Mouse (Mus musculus): ENCODE measurements at regions not wholly inside any gene's neighbourhood (a gene's known extent, or its start where the extent isn't known, plus 50 kb on each side); places are given as distances from the start of the nearest gene placed in this dataset.
"Not testable (repeated sequence)": the region's sequence is repeated elsewhere in the genome, so short reads cannot be mapped to it uniquely, and the experiment has no call there.

DNA sequence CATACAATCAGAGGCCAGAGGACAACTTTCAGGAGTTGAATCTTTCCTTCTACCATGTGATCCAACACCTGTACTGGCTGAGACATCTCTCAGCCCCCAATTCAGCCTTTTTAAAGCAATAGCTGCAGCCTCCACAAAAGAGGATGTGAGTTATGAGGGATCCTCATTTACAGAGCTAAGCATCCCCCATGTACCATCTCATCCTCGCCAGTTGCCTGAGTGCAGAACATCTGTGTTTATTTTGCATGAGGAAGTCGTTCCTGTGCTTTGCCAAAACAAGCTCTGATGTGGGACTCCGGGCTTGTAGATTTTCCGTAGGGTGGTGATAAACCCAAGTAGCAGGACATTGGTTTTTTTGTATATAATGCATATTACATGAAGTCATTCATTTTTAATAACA, 274.1 kb upstream of the Gk2 start:
- Histone ChIP-seq H3K9me3 (replicated peaks; ENCODE audit: low read length) (no peaks in the 10 kb centered on the region), H3K27me3 (ENCODE audit: insufficient read depth, low read length) (no peaks in the 10 kb centered on the region), H3K4me1 (replicated peaks; ENCODE audit: insufficient read depth, low read length) (no peaks in the 10 kb centered on the region), H3K4me2 (ENCODE audit: low read length) (no peak overlapping the region), H3K9ac (ENCODE audit: low read depth, low read length) (no peak overlapping the region), H3K4me3 (replicated peaks; ENCODE audit: low read depth, low read length) (no peak overlapping the region), H3K36me3 (ENCODE audit: insufficient read depth, low read length) (no peaks in the 10 kb centered on the region), H3K27ac (no peak overlapping the region)
- WGBS: 48% methylated on average over 4 of the region's 4 CpGs
- TF ChIP-seq CTCF (IDR thresholded peaks at IDR 0.05; ENCODE audit: low read depth): no peak
- ATAC-seq (replicated peaks; ENCODE audit: low FRiP score, low read depth) (no peak), DNase-seq (ENCODE audit: low spot score) (no peak)

- H3K27ac ChIP-seq; H3K9me3 ChIP-seq (replicated peaks; ENCODE audit: low read length); H3K27me3 ChIP-seq (ENCODE audit: insufficient read depth, low read length); H3K4me3 ChIP-seq (replicated peaks; ENCODE audit: low read depth, low read length); H3K36me3 ChIP-seq (ENCODE audit: insufficient read depth, low read length); H3K4me2 ChIP-seq (ENCODE audit: low read length); DNase-seq (ENCODE audit: low spot score); H3K9ac ChIP-seq (ENCODE audit: low read depth, low read length); ATAC-seq (replicated peaks; ENCODE audit: low FRiP score, low read depth); H3K4me1 ChIP-seq (replicated peaks; ENCODE audit: insufficient read depth, low read length): not testable (repeated sequence)
- WGBS: 24% methylated on average over 4 of the region's 4 CpGs
These were observed 262.5 kb upstream of the Gk2 start for GRCm38 (mm10) chr5:97719364-97719763.

DNA sequence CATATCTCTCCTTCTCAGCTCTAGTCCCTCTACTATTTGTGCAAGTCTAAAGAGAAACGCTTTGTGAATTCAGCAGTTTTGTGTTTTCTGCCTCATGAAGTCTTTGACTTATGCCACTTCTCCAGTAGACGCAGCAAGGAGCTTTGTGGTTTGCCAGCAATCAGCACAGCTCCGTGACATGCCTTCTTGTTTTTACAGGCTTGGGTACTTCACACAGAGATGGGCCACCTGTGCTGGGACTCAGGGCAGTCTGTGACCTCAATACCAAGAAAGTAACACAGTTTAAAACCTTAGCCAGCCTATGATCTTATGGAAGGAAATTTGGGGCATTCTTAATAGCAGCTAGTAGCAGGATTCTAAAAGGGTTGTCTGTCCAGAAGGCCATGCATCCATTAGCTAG, 248.4 kb upstream of the Gk2 start:
- WGBS: 38% methylated on average over 3 of the region's 3 CpGs
- Histone ChIP-seq H3K4me3 (replicated peaks; ENCODE audit: low read depth, low read length) (no peak overlapping the region), H3K36me3 (ENCODE audit: insufficient read depth, low read length) (no peaks in the 10 kb centered on the region), H3K9me3 (replicated peaks; ENCODE audit: low read length) (no peaks in the 10 kb centered on the region), H3K27me3 (ENCODE audit: insufficient read depth, low read length) (no peaks in the 10 kb centered on the region), H3K27ac (no peak overlapping the region), H3K4me2 (ENCODE audit: low read length) (no peak overlapping the region), H3K9ac (ENCODE audit: low read depth, low read length) (no peak overlapping the region), H3K4me1 (replicated peaks; ENCODE audit: insufficient read depth, low read length) (no peaks in the 10 kb centered on the region)
- ATAC-seq (replicated peaks; ENCODE audit: low FRiP score, low read depth): no peak
- TF ChIP-seq CTCF (IDR thresholded peaks at IDR 0.05; ENCODE audit: low read depth): no peak
- peak; percentile 39 for DNase-seq (ENCODE audit: low spot score)

- H3K27ac ChIP-seq: no peak overlapping the region
- H3K4me1 ChIP-seq (replicated peaks; ENCODE audit: insufficient read depth, low read length): no peaks in the 10 kb centered on the region
- H3K4me2 ChIP-seq (ENCODE audit: low read length): no peak overlapping the region
- no peaks in the 10 kb centered on the region for H3K27me3 ChIP-seq (ENCODE audit: insufficient read depth, low read length)
- H3K9ac ChIP-seq (ENCODE audit: low read depth, low read length): no peak overlapping the region
- H3K9me3 ChIP-seq (replicated peaks; ENCODE audit: low read length): no peaks in the 10 kb centered on the region
- H3K36me3 ChIP-seq (ENCODE audit: insufficient read depth, low read length): no peaks in the 10 kb centered on the region
- no peak for ATAC-seq (replicated peaks; ENCODE audit: low FRiP score, low read depth)
- H3K4me3 ChIP-seq (replicated peaks; ENCODE audit: low read depth, low read length): no peak overlapping the region
- 60% methylated on average over 3 of the region's 3 CpGs for WGBS
- TF ChIP-seq CTCF (IDR thresholded peaks at IDR 0.05; ENCODE audit: low read depth): no peak
- no peak for DNase-seq (ENCODE audit: low spot score)
These were observed 243.7 kb upstream of the Gk2 start for GRCm38 (mm10) chr5:97700507-97700906.

GRCm38 (mm10) chr5:97697581-97698134, 240.8 kb upstream of the Gk2 start:
- H3K4me1 ChIP-seq (replicated peaks; ENCODE audit: insufficient read depth, low read length): no peaks in the 10 kb centered on the region
- no peak for DNase-seq (ENCODE audit: low spot score)

GRCm38 (mm10) chr5:97693333-97693940, 236.6 kb upstream of the Gk2 start:
- 86% methylated on average over 10 of the region's 10 CpGs for WGBS
- Histone ChIP-seq H3K27ac (no peak overlapping the region), H3K9ac (ENCODE audit: low read depth, low read length) (no peak overlapping the region), H3K4me3 (replicated peaks; ENCODE audit: low read depth, low read length) (no peak overlapping the region), H3K4me1 (replicated peaks; ENCODE audit: insufficient read depth, low read length) (no peaks in the 10 kb centered on the region), H3K9me3 (replicated peaks; ENCODE audit: low read length) (no peaks in the 10 kb centered on the region), H3K27me3 (ENCODE audit: insufficient read depth, low read length) (no peaks in the 10 kb centered on the region), H3K36me3 (ENCODE audit: insufficient read depth, low read length) (no peaks in the 10 kb centered on the region), H3K4me2 (ENCODE audit: low read length) (no peak overlapping the region)
- TF ChIP-seq CTCF (IDR thresholded peaks at IDR 0.05; ENCODE audit: low read depth): no peak
- no peak for DNase-seq (ENCODE audit: low spot score)
- no peak for ATAC-seq (replicated peaks; ENCODE audit: low FRiP score, low read depth)

More at GRCm38 (mm10) chr5:97697581-97698134, 240.8 kb upstream of the Gk2 start:
- Histone ChIP-seq H3K4me3 (replicated peaks; ENCODE audit: low read depth, low read length) (no peak overlapping the region), H3K36me3 (ENCODE audit: insufficient read depth, low read length) (no peaks in the 10 kb centered on the region), H3K9me3 (replicated peaks; ENCODE audit: low read length) (no peaks in the 10 kb centered on the region), H3K27ac (no peak overlapping the region), H3K4me2 (ENCODE audit: low read length) (no peak overlapping the region), H3K27me3 (ENCODE audit: insufficient read depth, low read length) (no peaks in the 10 kb centered on the region), H3K9ac (ENCODE audit: low read depth, low read length) (no peak overlapping the region)
- no peak for TF ChIP-seq CTCF (IDR thresholded peaks at IDR 0.05; ENCODE audit: low read depth)
- ATAC-seq (replicated peaks; ENCODE audit: low FRiP score, low read depth): no peak
- WGBS: 72% methylated on average over 8 of the region's 8 CpGs

DNA sequence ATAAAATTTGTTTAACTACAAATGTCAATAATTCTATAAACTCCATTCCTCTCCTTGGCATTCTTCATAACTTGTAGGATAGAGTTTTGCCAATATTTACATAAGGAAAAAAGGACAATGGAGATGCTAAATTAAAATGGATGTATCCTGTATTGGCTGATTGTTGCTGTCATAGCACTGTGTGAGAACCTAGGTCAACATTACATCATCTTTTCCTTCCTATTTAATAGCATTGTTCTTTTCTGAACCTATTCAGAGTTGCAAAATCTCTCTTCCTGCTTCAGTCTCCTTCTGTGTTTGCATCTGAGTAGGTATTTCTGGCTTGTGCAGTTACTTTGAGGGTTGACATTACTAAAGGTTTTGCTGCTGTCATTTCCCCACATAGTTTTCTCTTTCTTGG, 228.6 kb upstream of the Gk2 start:
- ATAC-seq (replicated peaks; ENCODE audit: low FRiP score, low read depth) (no peak), DNase-seq (ENCODE audit: low spot score) (peak; percentile 45)
- Histone ChIP-seq H3K4me2 (ENCODE audit: low read length) (no peak overlapping the region), H3K9ac (ENCODE audit: low read depth, low read length) (no peak overlapping the region), H3K27ac (no peak overlapping the region), H3K4me1 (replicated peaks; ENCODE audit: insufficient read depth, low read length) (no peaks in the 10 kb centered on the region), H3K9me3 (replicated peaks; ENCODE audit: low read length) (no peaks in the 10 kb centered on the region), H3K27me3 (ENCODE audit: insufficient read depth, low read length) (no peaks in the 10 kb centered on the region), H3K4me3 (replicated peaks; ENCODE audit: low read depth, low read length) (no peak overlapping the region), H3K36me3 (ENCODE audit: insufficient read depth, low read length) (no peaks in the 10 kb centered on the region)
- TF ChIP-seq CTCF (IDR thresholded peaks at IDR 0.05; ENCODE audit: low read depth): no peak

All from kidney, postnatal 0 days (tissue).